Comparison of ENCODE assay signal across 9 mouse cellular contexts in the genomic region with DNA sequence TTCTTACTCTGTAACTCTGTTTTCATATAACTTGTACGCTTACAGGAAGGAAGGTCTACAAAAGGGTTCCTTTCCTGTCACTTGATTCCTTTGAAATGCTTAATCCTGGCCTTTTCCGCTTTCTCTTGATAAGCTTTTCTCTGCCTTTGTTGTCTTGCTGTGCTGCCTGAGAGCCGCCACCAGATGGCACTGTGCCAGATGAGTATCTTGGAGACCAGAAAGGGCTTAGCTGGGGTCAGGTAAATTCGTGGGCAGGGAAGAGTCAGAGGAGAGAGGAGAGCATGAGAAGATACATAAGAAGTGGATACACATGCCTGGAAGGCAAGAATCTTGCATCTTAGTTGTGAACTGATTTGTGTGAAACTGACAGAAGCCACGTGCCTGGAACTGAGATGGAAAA. TPM values are rescaled to one million over a fixed set of nuclear protein-coding genes. Genes with fewer than 3 reads are reported as not detected.
DNase-seq lines count a peak whose midpoint lies in the region; ATAC-seq lines count a peak whose summit lies in the region.
"Had no signal": no experiment of that assay in that cellular context is flagged by ENCODE, and none has a peak within 500 bp of the region (broad histone marks: within the 10 kb centered on the region; RNA-seq: fewer than 3 reads in every experiment).

No protein-coding gene starts in this region.

- no peaks in the 10 kb centered on the region for H3K4me1 ChIP-seq in heart, embryonic 10.5 days
- H3K4me1 ChIP-seq: liver, embryonic 15.5 days had no signal

- peak; percentile 58 to 67 for ATAC-seq in hematopoietic stem cell, adult 5-6 weeks (replicated peaks in 1 of 2; ENCODE audit: insufficient read depth in 1 of 2, low FRiP score in 2 of 2, low TSS enrichment in 1 of 2, low read depth in 1 of 2, poor library complexity in 2 of 2, severe bottlenecking in 2 of 2)

- H3K27ac ChIP-seq in heart, embryonic 10.5 days, result no peak overlapping the region
- H3K27ac ChIP-seq: liver, embryonic 15.5 days had no signal

- 12% methylated on average over 5 of the region's 5 CpGs for WGBS in heart, embryonic 10.5 days

- intact Hi-C loops in left cerebral cortex, postnatal 10 days (cut with DNase I), result loop anchor here (5.0 kb wide), 1 partner anchor 327 kb away; no protein-coding TSS in a partner anchor

- 0 out of 2 replicates have a peak, but pooled peaks cover 3% of the 10 kb centered on the region for H3K27me3 ChIP-seq in heart, embryonic 10.5 days (ENCODE audit: insufficient read depth, poor library complexity, severe bottlenecking)
- H3K27me3 ChIP-seq: liver, embryonic 15.5 days had no signal

- no peak overlapping the region for H3K4me3 ChIP-seq in heart, embryonic 10.5 days
- H3K4me3 ChIP-seq: liver, embryonic 15.5 days had no signal

- no peaks in the 10 kb centered on the region for H3K9me3 ChIP-seq in heart, embryonic 10.5 days
- H3K9me3 ChIP-seq: liver, embryonic 15.5 days had no signal

- DNase-seq in heart, adult 18-20 months, result peak; percentile 38 to 69
- no peak for DNase-seq in heart, embryonic 10.5 days (ENCODE audit: low spot score)
- peak; percentile 43 for DNase-seq in WW6 (ENCODE audit: low read depth, low spot score)
- peak; percentile 91 for DNase-seq in embryo, embryonic 10 days (ENCODE audit: low spot score)
- peak; percentile 52 to 79 for DNase-seq in left cerebral cortex, postnatal 10 days (ENCODE audit: extremely low spot score in 1 of 2, low spot score in 2 of 2)
- peak; percentile 49 for DNase-seq in naive thymus-derived CD4-positive, alpha-beta T cell, adult 2 months (ENCODE audit: low read depth)
- DNase-seq in thymus, postnatal 0 days (ENCODE audit: low spot score), result peak; percentile 65

- H3K36me3 ChIP-seq in heart, embryonic 10.5 days, result no peaks in the 10 kb centered on the region
- H3K36me3 ChIP-seq: liver, embryonic 15.5 days had no signal

RNA-seq across cellular contexts. Expression of a gene that starts 11.5 kb away (rescaled TPM):
- under 1 TPM; 0.10 to 0.23 TPM for total RNA-seq in heart, adult 18-20 months (2021)
- polyA plus RNA-seq in heart, embryonic 10.5 days (2016; fragmentation: Nextera tagmentation; extraction: Ambion mirVana), result 3.4 and 5.5 TPM in 2 replicates
- 0.25 and 1.9 TPM in 2 replicates for total RNA-seq in hematopoietic stem cell, adult 5-6 weeks (2017)
- total RNA-seq in left cerebral cortex, postnatal 10 days (2021), result 10 to 100 TPM; 11.0 to 18.0 TPM
- polyA plus RNA-seq in thymus, postnatal 0 days (2015; fragmentation: Nextera tagmentation; extraction: Ambion mirVana), result 0.68 and 0.69 TPM in 2 replicates
